Mouse (Mus musculus): ENCODE measurements around the gene Scnn1g.

The Scnn1g gene

GRCm38 (mm10) chr7:121734171-121734831 is at the start of gene Scnn1g:
Gene Scnn1g (plus strand): TSS chr7:121734479.
- peak; percentile 95 for DNase-seq (ENCODE audit: low spot score)

GRCm38 (mm10) chr7:121685140-121685984 is 48.9 kb upstream of the Scnn1g start:
- DNase-seq (ENCODE audit: low spot score): no peak

DNA sequence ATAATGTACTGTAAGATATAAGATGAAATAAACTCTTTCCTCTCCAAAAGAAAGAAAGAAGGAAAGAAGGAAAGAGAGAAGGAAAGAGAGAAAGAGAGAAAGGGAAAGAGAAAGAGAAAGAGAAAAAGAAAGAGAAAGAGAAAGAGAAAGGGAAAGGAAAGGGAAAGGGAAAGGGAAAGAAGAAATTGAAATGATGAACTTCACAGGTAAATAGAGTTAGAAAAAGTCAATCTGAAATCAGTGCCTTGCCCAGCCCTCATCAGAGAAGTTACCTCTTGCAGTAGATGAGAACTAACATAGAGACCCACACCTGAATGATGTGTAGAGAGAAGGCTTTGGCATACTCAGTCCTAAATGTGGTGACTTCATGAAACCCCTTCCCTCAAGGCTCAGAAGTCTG is 44.9 kb upstream of the Scnn1g start:
- no peak for DNase-seq (ENCODE audit: low spot score)

DNA sequence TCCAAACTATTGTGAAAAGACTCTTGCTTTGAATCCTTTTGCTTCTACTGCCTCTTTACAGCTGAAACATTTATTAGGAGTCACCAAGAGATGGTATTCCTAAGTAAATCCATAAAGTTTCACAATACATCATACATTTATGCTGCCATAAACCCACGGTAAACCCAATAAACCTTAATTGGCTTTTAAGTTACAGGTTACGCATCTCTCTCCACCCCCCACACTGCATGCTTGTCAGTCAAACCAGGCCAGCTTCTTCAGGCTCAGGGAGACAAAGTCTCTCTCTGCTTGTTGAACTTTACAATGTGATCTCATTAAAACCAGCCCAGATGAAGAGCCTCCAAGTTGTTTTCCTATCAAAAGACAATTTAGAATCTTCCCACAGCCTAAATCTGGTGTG is 42.5 kb upstream of the Scnn1g start:
- DNase-seq (ENCODE audit: low spot score): no peak

DNA sequence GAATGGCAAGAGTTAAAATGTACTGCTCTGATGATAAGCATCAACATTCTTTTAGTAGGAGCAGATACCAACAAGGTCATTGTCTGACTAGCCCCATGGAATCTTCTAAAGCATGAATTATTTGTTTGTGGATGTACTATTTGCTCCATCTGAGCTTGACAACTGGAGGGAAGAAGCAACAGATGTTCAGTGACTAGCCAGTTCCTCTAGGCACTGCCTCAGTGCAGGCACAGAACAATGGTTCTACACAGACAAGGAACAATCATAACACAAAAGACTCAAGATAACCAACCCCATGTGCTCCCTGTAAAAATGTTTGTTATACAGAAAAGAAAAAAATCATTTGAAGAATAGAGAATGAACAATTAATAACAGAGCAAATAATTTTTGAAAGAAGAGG is 37.1 kb upstream of the Scnn1g start:
- DNase-seq (ENCODE audit: low spot score): no peak

- DNase-seq (ENCODE audit: low spot score): no peak
Measured at GRCm38 (mm10) chr7:121697574-121697973, 36.7 kb upstream of the Scnn1g start.

DNA sequence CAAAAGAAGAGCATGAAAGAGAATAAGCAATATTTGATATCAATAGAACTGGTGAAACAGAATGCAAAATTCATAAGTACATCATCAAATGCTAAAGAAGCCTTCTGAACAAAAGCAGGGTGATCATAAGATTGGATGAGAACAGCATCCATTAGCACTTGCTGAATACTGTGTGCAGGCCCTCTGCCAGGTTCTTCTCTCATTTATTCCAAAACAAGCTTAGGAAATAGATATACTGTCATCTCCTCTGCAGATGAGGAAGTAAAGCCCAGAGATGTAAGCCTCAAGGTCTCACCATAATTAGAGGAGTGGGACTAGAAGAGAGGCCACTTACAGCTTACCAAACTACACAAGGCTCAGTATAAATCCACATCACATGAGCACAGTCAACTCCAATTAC is 35.1 kb upstream of the Scnn1g start:
- no peak for DNase-seq (ENCODE audit: low spot score)

- DNase-seq (ENCODE audit: low spot score): no peak
Measured at GRCm38 (mm10) chr7:121700480-121700879, 33.8 kb upstream of the Scnn1g start.

GRCm38 (mm10) chr7:121701983-121702382 is 32.3 kb upstream of the Scnn1g start:
- peak; percentile 59 for DNase-seq (ENCODE audit: low spot score)

DNA sequence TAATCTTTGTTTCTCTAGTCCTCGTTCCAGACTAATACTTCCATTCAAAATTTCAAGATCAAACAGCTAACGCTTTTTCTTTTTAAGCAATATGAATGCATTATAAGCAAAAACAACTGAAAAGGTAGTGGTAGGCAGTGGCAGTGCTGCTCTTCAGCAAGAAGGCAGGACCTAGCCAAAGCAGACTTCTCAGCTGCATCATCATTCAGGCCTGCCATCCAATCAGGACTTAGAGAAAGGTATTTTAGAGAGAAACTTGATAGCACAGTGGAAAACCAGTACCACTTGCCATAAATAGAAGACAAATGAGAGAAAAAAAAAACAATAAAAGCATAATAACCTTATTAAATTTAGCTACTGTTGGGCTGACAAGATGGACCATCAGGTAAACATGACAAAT is 29.2 kb upstream of the Scnn1g start:
- DNase-seq (ENCODE audit: low spot score): no peak

DNA sequence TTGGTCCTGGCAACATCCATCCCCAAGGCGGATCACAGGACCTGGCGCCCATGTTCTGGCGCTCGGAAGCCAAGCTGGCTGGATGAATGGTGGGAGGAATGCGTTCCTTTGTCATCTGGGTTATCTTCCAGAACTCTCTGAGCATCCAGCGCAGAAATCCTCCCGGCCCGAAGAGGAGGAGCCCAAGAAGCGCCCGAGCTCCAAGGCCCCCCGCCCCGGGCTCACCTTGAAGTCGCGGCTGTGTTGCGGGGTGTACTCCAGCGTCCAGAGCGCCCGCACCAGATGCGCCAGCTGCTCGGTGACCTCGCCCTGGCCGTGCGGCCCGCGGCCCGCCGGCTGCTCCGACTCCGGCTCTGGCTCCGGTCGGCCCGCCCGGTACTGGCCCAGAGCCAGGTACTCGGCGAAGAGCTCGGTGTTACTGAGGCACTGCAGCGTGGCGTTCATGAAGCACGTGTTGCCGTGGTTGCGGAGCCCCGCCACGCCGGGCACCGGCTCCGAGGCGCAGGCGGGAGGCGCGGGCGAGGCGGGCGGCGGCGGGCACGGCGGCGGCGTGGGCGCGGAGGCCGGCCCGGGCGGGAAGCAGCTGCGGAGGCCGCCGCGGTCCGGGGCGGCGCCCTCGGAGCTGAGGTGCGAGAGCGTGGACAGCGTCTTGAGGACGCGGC is 27.7 kb upstream of the Scnn1g start:
- peak; percentile 57 for DNase-seq (ENCODE audit: low spot score)

- peak; percentile 94 for DNase-seq (ENCODE audit: low spot score)
Measured at GRCm38 (mm10) chr7:121707073-121707667, 27.1 kb upstream of the Scnn1g start, which contains the start of gene Usp31. Gene Usp31 (minus strand): TSS chr7:121707253.

- DNase-seq (ENCODE audit: low spot score): peak; percentile 65
Measured at GRCm38 (mm10) chr7:121711171-121711570, 23.1 kb upstream of the Scnn1g start.

DNA sequence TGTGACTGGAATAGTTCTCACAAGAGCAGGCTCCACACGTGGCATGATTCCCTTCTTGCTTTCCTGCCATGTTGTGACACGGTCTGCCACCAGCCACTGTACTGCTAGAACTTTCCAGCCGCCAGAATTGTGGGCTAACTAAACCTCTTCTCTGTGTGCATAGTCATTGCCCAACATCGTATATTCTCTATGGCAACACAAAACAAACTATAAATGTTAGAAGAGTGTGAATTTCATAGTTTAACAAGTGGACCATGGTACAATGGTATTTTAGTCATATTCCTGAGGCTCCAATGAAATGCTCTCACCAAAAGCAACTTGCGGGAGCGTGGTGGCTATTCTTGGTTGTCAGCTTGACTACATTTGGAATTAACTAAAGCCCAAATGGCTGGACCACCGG is 17.2 kb upstream of the Scnn1g start:
- no peak for DNase-seq (ENCODE audit: low spot score)

DNA sequence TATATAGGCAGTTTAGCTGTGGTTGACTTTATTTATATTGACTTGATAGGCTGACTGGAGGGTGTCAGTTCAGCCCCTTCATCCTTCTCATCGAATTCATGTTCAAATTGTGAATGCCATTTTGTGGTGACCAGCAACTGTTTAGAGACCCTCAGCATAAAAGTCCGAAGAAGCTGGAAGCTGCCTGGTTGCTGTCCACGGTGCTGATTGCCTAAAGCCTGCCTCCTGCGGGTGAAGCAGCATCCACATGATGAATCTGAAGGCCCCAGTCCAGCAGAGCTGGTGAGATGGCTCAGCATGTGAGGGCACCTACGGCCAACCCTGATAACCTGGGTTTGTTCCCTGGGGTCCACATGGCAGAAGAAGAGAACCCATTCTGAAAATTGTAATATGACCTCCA is 4.1 kb upstream of the Scnn1g start:
- peak; percentile 63 for DNase-seq (ENCODE audit: low spot score)

GRCm38 (mm10) chr7:121737511-121738415 is 3.5 kb downstream of the Scnn1g start:
- DNase-seq (ENCODE audit: low spot score): peak; percentile 58

GRCm38 (mm10) chr7:121750244-121750643 is 16.0 kb downstream of the Scnn1g start:
- no peak for DNase-seq (ENCODE audit: low spot score)

- no peak for DNase-seq (ENCODE audit: low spot score)
Measured at GRCm38 (mm10) chr7:121754748-121755147, 20.5 kb downstream of the Scnn1g start.

GRCm38 (mm10) chr7:121763328-121763727 is 29.0 kb downstream of the Scnn1g start:
- DNase-seq (ENCODE audit: low spot score): peak; percentile 52

DNA sequence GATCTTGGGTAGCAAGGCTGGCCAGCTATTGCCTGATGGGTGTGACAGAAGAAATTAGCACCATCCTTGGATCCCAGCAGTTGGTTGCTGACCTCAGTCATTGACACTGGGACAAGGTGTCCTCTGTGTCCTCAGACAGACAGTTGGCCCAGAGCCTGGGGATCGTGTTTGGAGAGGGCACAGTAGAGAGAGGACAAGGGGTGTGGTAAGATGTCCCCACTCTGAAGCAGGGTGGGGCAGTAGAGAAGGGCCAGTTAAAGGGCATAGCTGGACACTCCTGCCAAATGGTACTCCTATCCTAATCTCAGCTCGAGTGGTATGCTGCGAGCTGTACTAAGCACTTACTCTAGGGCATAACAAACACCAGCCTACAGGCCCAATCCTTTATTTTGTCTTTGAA is 33.6 kb downstream of the Scnn1g start:
- no peak for DNase-seq (ENCODE audit: low spot score)

- no peak for DNase-seq (ENCODE audit: low spot score)
Measured at GRCm38 (mm10) chr7:121768983-121769382, 34.7 kb downstream of the Scnn1g start.
